Mouse (Mus musculus) stomach, postnatal 0 days (tissue): ENCODE measurements around the gene Gm10447. TPM values are rescaled to one million over a fixed set of nuclear protein-coding genes. Genes with fewer than 3 reads are reported as not detected.

ENCODE experiments used
- ATAC-seq: fragments of 200-750 bp; cut with Nextera tagmentation; 2 replicates; pipeline ENCODE4 v1.8.0; 2017; ENCODE audit not compliant: low FRiP score, low TSS enrichment
- DNase-seq: peaks from one replicate; pipeline ENCODE4 v3.0.0-alpha.2; 2016; ENCODE audit warnings: low spot score
- H3K27ac ChIP-seq: fragments of 300-500 bp; sonication (generic); replicated peaks from 2 replicates; pipeline ENCODE4 v1.5.1; 2014; ENCODE audit warnings: mild to moderate bottlenecking, control low read depth
- H3K27me3 ChIP-seq: fragments of 300-500 bp; sonication (generic); 2 replicates; pipeline ENCODE4 v1.6.1; 2014; ENCODE audit warnings: low read length; ENCODE audit not compliant: control insufficient read depth, insufficient read depth
- H3K36me3 ChIP-seq: fragments of 300-500 bp; sonication (generic); 2 replicates; pipeline ENCODE4 v1.6.1; 2014; ENCODE audit warnings: low read length, mixed read lengths; ENCODE audit not compliant: control insufficient read depth, insufficient read depth
- H3K4me1 ChIP-seq: fragments of 300-500 bp; sonication (generic); replicated peaks from 2 replicates; pipeline ENCODE4 v1.6.1; 2014; ENCODE audit warnings: antibody characterized with exemption; ENCODE audit not compliant: control insufficient read depth, insufficient read depth
- H3K4me2 ChIP-seq: fragments of 300-500 bp; sonication (generic); replicated peaks from 2 replicates; pipeline ENCODE4 v1.6.1; 2014; ENCODE audit warnings: low read depth, mild to moderate bottlenecking, control low read depth, moderate library complexity
- H3K4me3 ChIP-seq: fragments of 300-500 bp; sonication (generic); 2 replicates; pipeline ENCODE4 v1.5.1; 2014; ENCODE audit warnings: low read depth, low read length, control low read depth
- H3K9ac ChIP-seq: fragments of 300-500 bp; sonication (generic); 2 replicates; pipeline ENCODE4 v1.6.1; 2014; ENCODE audit warnings: mild to moderate bottlenecking, low read length, control low read depth, mixed read lengths
- H3K9me3 ChIP-seq: fragments of 300-500 bp; sonication (generic); 2 replicates; pipeline ENCODE4 v1.6.1; 2016; ENCODE audit warnings: low read length; ENCODE audit not compliant: control insufficient read depth
- CTCF ChIP-seq: IDR thresholded peaks from 2 replicates; pipeline ENCODE4 v1.5.1; 2016; ENCODE audit warnings: antibody characterized with exemption, low read depth, mild to moderate bottlenecking, moderate library complexity
- EP300 ChIP-seq: optimal IDR thresholded peaks from 2 replicates; pipeline ENCODE3; 2016; ENCODE audit warnings: antibody characterized with exemption
- WGBS: fragments of 180-500 bp; shearing (Covaris S2); extraction: QIAGEN DNeasy Blood & Tissue Kit; methylation state at CpG from one replicate; pipeline ENCODE4 v1.1.7; 2014; 5-methylcytosine and 5-hydroxymethylcytosine counted together
- polyA plus RNA-seq: library from polyadenylated mRNA; unstranded; fragments of >200 nt; fragmentation: Nextera tagmentation; extraction: Ambion mirVana; gene quantifications from 2 replicates; pipeline ENCODE4 v1.2.1, GENCODE M21; 2015

The Gm10447 gene
- polyA plus RNA-seq, 1 experiment from 2014 or later, result 0.08 TPM

GRCm38 (mm10) chr11:53475620-53476019 is 18.7 kb upstream of the Gm10447 start:
- 29% methylated on average over 8 of the region's 8 CpGs for WGBS
- no peak for ATAC-seq
- no peaks in the 10 kb centered on the region for H3K4me1 ChIP-seq

GRCm38 (mm10) chr11:53472709-53473108 is 15.8 kb upstream of the Gm10447 start:
- no peak for ATAC-seq
- Histone ChIP-seq H3K36me3 (no peaks in the 10 kb centered on the region), H3K4me2 (no peak overlapping the region), H3K27ac (no peak overlapping the region), H3K27me3 (peaks cover 6% of the 10 kb centered on the region; the same call in 1 of the 2 replicates), H3K4me3 (no peak overlapping the region), H3K4me1 (no peaks in the 10 kb centered on the region), H3K9ac (no peak overlapping the region), H3K9me3 (no peaks in the 10 kb centered on the region)
- 78% methylated on average over 3 of the region's 3 CpGs for WGBS
- DNase-seq, result no peak
- TF ChIP-seq CTCF (peak; percentile 55), EP300 (no peak)

More at GRCm38 (mm10) chr11:53475620-53476019, 18.7 kb upstream of the Gm10447 start:
- no peak overlapping the region for H3K9ac ChIP-seq
- TF ChIP-seq EP300 (no peak), CTCF (no peak)
- DNase-seq, result no peak
- H3K4me3 ChIP-seq, result no peak overlapping the region
- no peak overlapping the region for H3K4me2 ChIP-seq
- H3K27ac ChIP-seq, result no peak overlapping the region
- no peaks in the 10 kb centered on the region for H3K9me3 ChIP-seq
- H3K27me3 ChIP-seq, result peaks cover 17% of the 10 kb centered on the region
- H3K36me3 ChIP-seq, result no peaks in the 10 kb centered on the region

- H3K27ac ChIP-seq, result no peak within 1 kb of the TSS
- H3K27me3 ChIP-seq, result peaks cover 9% of the 10 kb centered on the region
- no peaks in the 10 kb centered on the region for H3K4me1 ChIP-seq
- DNase-seq (peak; percentile 89), ATAC-seq (peak; percentile 76)
- H3K36me3 ChIP-seq, result no peaks in the 10 kb centered on the region
- H3K4me3 ChIP-seq, result peak within 1 kb of the TSS; percentile 14
- WGBS, result 3% methylated on average over 29 of the region's 29 CpGs
- H3K4me2 ChIP-seq, result peak within 1 kb of the TSS; percentile 52
- TF ChIP-seq CTCF (peak; percentile 97), EP300 (no peak)
- H3K9ac ChIP-seq, result no peak within 1 kb of the TSS
- no peaks in the 10 kb centered on the region for H3K9me3 ChIP-seq
Observed at GRCm38 (mm10) chr11:53469968-53470695, 13.2 kb upstream of the Gm10447 start, which contains the start of gene Gm9837. Gene Gm9837 (minus strand): TSS chr11:53470479.

- no peaks in the 10 kb centered on the region for H3K4me1 ChIP-seq
- WGBS, result 40% methylated on average over 16 of the region's 16 CpGs
- H3K4me3 ChIP-seq, result no peak overlapping the region
- no peak overlapping the region for H3K9ac ChIP-seq
- peaks cover 7% of the 10 kb centered on the region for H3K27me3 ChIP-seq
- peak overlapping the region; percentile 52; the same call in 1 of the 2 replicates for H3K4me2 ChIP-seq
- no peak for TF ChIP-seq CTCF
- no peak for TF ChIP-seq EP300
- no peaks in the 10 kb centered on the region for H3K9me3 ChIP-seq
- no peaks in the 10 kb centered on the region for H3K36me3 ChIP-seq
- no peak for ATAC-seq
- DNase-seq, result no peak
- H3K27ac ChIP-seq, result no peak overlapping the region
Observed at GRCm38 (mm10) chr11:53469294-53469967, 12.5 kb upstream of the Gm10447 start.

GRCm38 (mm10) chr11:53466231-53466971 is 9.5 kb upstream of the Gm10447 start:
- no peak overlapping the region for H3K27ac ChIP-seq
- H3K4me2 ChIP-seq, result peak overlapping the region; percentile 58
- peak overlapping the region; percentile 53 for H3K9ac ChIP-seq
- DNase-seq (peak; percentile 84), ATAC-seq (peak; percentile 36)
- H3K9me3 ChIP-seq, result no peaks in the 10 kb centered on the region
- 6% methylated on average over 40 of the region's 40 CpGs for WGBS
- no peaks in the 10 kb centered on the region for H3K36me3 ChIP-seq
- no peaks in the 10 kb centered on the region for H3K4me1 ChIP-seq
- peaks cover 14% of the 10 kb centered on the region for H3K27me3 ChIP-seq
- no peak for TF ChIP-seq EP300
- TF ChIP-seq CTCF, result peak; percentile 89
- H3K4me3 ChIP-seq, result peak overlapping the region; percentile 32
